In the genomic region with DNA sequence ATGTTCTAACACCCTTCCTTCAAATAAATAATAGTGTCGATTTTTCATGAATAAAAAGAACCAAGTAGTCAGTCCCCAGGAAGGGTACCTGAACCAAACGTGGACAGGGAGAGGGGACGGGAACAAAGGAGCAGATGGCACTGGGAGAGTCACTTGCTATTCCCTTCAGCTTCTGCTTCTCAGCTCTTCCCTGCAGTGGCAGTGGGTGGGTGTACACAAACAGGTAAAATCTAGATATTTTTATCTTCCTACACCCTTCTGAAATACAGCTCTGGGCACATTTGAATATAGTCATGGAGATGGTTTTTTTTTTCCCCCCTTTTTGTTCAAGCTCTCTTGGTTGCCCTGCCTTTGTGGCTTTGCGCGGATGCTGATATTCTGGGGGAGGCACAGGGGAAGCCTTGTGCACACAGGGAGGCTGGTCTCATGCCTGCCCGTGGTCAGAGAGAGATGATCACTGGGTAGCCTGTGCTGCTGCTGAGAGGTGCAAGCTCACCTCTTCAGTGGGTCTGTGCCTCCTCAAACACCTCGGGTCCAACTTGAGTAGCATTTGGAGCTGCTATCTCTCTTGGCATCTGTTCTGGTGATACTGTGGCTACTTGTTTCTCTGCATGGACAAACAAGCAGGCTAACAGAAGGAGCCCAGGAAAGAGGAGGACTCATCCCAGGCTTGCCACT, we compare ENCODE assay signal across 13 mouse cellular contexts.
DNase-seq lines count a peak whose midpoint lies in the region; ATAC-seq and TF ChIP-seq lines count a peak whose summit lies in the region.
"Had no signal": no experiment of that assay in that cellular context is flagged by ENCODE, and none has a peak within 500 bp of the region (broad histone marks: within the 10 kb centered on the region; RNA-seq: fewer than 3 reads in every experiment).

No protein-coding gene starts in this region.

- no peak overlapping the region for H3K4me3 ChIP-seq in embryonic facial prominence, embryonic 14.5 days (ENCODE audit: low read depth, low read length)
- no peak overlapping the region for H3K4me3 ChIP-seq in embryonic facial prominence, embryonic 10.5 days
- no peak overlapping the region for H3K4me3 ChIP-seq in hindbrain, postnatal 0 days (ENCODE audit: low read length)
- H3K4me3 ChIP-seq: stomach, embryonic 15.5 days had no signal

- no peak for DNase-seq in embryonic facial prominence, embryonic 14.5 days (ENCODE audit: low spot score)
- DNase-seq in embryonic facial prominence, embryonic 10.5 days (ENCODE audit: low spot score) = no peak
- DNase-seq in right cerebral cortex, adult 18-20 months = peak; percentile 19
- DNase-seq in right cerebral cortex, postnatal 10 days (ENCODE audit: low spot score in 2 of 2) = no peak
- peak; percentile 32 for DNase-seq in hindbrain, postnatal 0 days (ENCODE audit: low spot score)
- DNase-seq in gastrocnemius, postnatal 10 days = no peak
- DNase-seq in lung, adult 18-20 months = no peak
- DNase-seq in natural killer cell, adult 2 months (ENCODE audit: low spot score in 2 of 2) = no peak
- DNase-seq: adrenal gland, adult 2 months; gastrocnemius, postnatal 25 days; heart, postnatal 36 days; right cerebral cortex, postnatal 14 days had no signal

- no peaks in the 10 kb centered on the region for H3K27me3 ChIP-seq in embryonic facial prominence, embryonic 14.5 days (replicated peaks; ENCODE audit: control insufficient read depth, insufficient read depth, low read length)
- H3K27me3 ChIP-seq in embryonic facial prominence, embryonic 10.5 days (replicated peaks; ENCODE audit: low read depth, poor library complexity, severe bottlenecking) = no peaks in the 10 kb centered on the region
- H3K27me3 ChIP-seq in hindbrain, postnatal 0 days (ENCODE audit: insufficient read depth, low read length) = no peaks in the 10 kb centered on the region
- H3K27me3 ChIP-seq: stomach, embryonic 15.5 days had no signal

- no peak overlapping the region for H3K4me2 ChIP-seq in embryonic facial prominence, embryonic 14.5 days (ENCODE audit: low read depth, low read length)
- 0 out of 2 replicates have a peak overlapping the region, but pooled peaks have one; percentile 13 for H3K4me2 ChIP-seq in hindbrain, postnatal 0 days (ENCODE audit: low read depth, low read length)
- H3K4me2 ChIP-seq: stomach, embryonic 15.5 days had no signal

- TF ChIP-seq CTCF in hindbrain, postnatal 0 days (IDR thresholded peaks at IDR 0.05; ENCODE audit: low read depth) = no peak

- no peaks in the 10 kb centered on the region for H3K9me3 ChIP-seq in embryonic facial prominence, embryonic 14.5 days (ENCODE audit: control insufficient read depth, low read length)
- H3K9me3 ChIP-seq in embryonic facial prominence, embryonic 10.5 days = no peaks in the 10 kb centered on the region
- H3K9me3 ChIP-seq in hindbrain, postnatal 0 days (ENCODE audit: low read length) = no peaks in the 10 kb centered on the region
- H3K9me3 ChIP-seq: stomach, embryonic 15.5 days had no signal

- no peak overlapping the region for H3K27ac ChIP-seq in embryonic facial prominence, embryonic 14.5 days (replicated peaks; ENCODE audit: low read depth, low read length)
- no peak overlapping the region for H3K27ac ChIP-seq in embryonic facial prominence, embryonic 10.5 days (replicated peaks)
- H3K27ac ChIP-seq in hindbrain, postnatal 0 days = peak overlapping the region; percentile 79
- H3K27ac ChIP-seq: stomach, embryonic 15.5 days had no signal

- H3K4me1 ChIP-seq in embryonic facial prominence, embryonic 14.5 days (ENCODE audit: control insufficient read depth, insufficient read depth, low read length) = no peaks in the 10 kb centered on the region
- 0 out of 2 replicates have a peak, but pooled peaks cover 5% of the 10 kb centered on the region for H3K4me1 ChIP-seq in embryonic facial prominence, embryonic 10.5 days
- H3K4me1 ChIP-seq in hindbrain, postnatal 0 days (ENCODE audit: insufficient read depth, low read length) = peaks cover 11% of the 10 kb centered on the region
- H3K4me1 ChIP-seq: stomach, embryonic 15.5 days had no signal

- peak overlapping the region; percentile 19; the same call in 1 of the 2 replicates for H3K9ac ChIP-seq in embryonic facial prominence, embryonic 14.5 days (ENCODE audit: low read depth, low read length)
- no peak overlapping the region for H3K9ac ChIP-seq in hindbrain, postnatal 0 days (replicated peaks; ENCODE audit: low read length)
- H3K9ac ChIP-seq: stomach, embryonic 15.5 days had no signal

- H3K36me3 ChIP-seq in embryonic facial prominence, embryonic 14.5 days (ENCODE audit: control insufficient read depth, insufficient read depth, low read length) = no peaks in the 10 kb centered on the region
- H3K36me3 ChIP-seq in embryonic facial prominence, embryonic 10.5 days (replicated peaks) = no peaks in the 10 kb centered on the region; the same call in 1 of the 2 replicates
- H3K36me3 ChIP-seq in hindbrain, postnatal 0 days (ENCODE audit: insufficient read depth, low read length) = no peaks in the 10 kb centered on the region
- H3K36me3 ChIP-seq: stomach, embryonic 15.5 days had no signal

- ATAC-seq in embryonic facial prominence, embryonic 14.5 days (ENCODE audit: low read depth) = no peak
- ATAC-seq in hindbrain, postnatal 0 days = peak; percentile 67

- 70% methylated on average over 7 of the region's 7 CpGs for WGBS in embryonic facial prominence, embryonic 14.5 days
- 75% methylated on average over 7 of the region's 7 CpGs for WGBS in embryonic facial prominence, embryonic 10.5 days
- 33% methylated on average over 7 of the region's 7 CpGs for WGBS in hindbrain, postnatal 0 days

Comparison
In these comparisons a context has a peak if more than half of its experiments do, and no peak if none do; other contexts are left out.
1. DNase-seq: peak in right cerebral cortex, adult 18-20 months (single experiment) and hindbrain, postnatal 0 days (single experiment); none in embryonic facial prominence, embryonic 14.5 days (single experiment), embryonic facial prominence, embryonic 10.5 days (single experiment), right cerebral cortex, postnatal 10 days (0 of 2), gastrocnemius, postnatal 10 days (single experiment), lung, adult 18-20 months (0 of 2) and natural killer cell, adult 2 months (0 of 2).